Mouse (Mus musculus): Measurements from ENCODE around the gene Cd72.

GRCm38 (mm10) chr4:43493846-43494240 lies 39.4 kb upstream of the Cd72 start:
- TF ChIP-seq POLR2A (IDR thresholded peaks at IDR 0.05; ENCODE audit: insufficient read depth, low read length) (no peak), CTCF (IDR thresholded peaks at IDR 0.05; ENCODE audit: low read depth, low read length) (no peak)

All from ES-Bruce4 (cell line).